Mouse (Mus musculus) urinary bladder, adult 2 months (tissue): ENCODE data around the gene Zfp553. TPM values are rescaled to one million over a fixed set of nuclear protein-coding genes. Genes with fewer than 3 reads are reported as not detected.

ENCODE experiments used
- DNase-seq: peaks from one replicate; pipeline ENCODE4 v3.0.0; 2022; ENCODE audit warnings: low spot score
- polyA plus RNA-seq: library from polyadenylated mRNA; depleted of rRNA; stranded (reverse); fragments of >200 nt; gene quantifications from 2 replicates; pipeline ENCODE4 v1.2.3, GENCODE M21; 2012; rRNA removed

Zfp553 gene
- 10.0 and 10.5 TPM in 2 replicates for polyA plus RNA-seq

GRCm38 (mm10) chr7:127232622-127233367 is at the start of gene Zfp553, which contains the start of gene Sept1:
Gene Zfp553 (plus strand): TSS chr7:127233061.
Gene Sept1 (minus strand): TSS chr7:127233130.
- DNase-seq = peak; percentile 82

GRCm38 (mm10) chr7:127183345-127183744 is 49.5 kb upstream of the Zfp553 start:
- no peak for DNase-seq

- DNase-seq = no peak
Observed at GRCm38 (mm10) chr7:127183828-127184227, 49.0 kb upstream of the Zfp553 start.

DNA sequence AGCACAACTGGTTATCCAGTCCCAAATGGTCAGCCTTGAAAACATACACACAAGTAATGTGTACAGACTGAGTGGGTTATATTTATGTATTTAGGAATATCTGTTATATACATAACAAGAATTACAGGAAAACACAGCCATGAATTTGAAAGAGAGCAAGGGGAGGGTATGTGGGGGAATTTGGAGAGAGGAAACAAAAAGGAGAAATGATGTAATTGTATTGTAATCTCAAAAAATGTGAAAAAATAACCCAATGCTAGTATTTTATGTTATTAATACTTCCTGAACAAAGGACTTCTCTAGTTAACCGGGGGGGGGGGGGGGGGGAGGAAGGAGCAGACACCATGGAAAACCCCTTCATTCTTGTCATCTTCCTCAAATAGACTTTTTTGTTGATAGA is 48.1 kb upstream of the Zfp553 start:
- DNase-seq = no peak

GRCm38 (mm10) chr7:127185601-127186000 is 47.3 kb upstream of the Zfp553 start:
- DNase-seq = no peak

DNA sequence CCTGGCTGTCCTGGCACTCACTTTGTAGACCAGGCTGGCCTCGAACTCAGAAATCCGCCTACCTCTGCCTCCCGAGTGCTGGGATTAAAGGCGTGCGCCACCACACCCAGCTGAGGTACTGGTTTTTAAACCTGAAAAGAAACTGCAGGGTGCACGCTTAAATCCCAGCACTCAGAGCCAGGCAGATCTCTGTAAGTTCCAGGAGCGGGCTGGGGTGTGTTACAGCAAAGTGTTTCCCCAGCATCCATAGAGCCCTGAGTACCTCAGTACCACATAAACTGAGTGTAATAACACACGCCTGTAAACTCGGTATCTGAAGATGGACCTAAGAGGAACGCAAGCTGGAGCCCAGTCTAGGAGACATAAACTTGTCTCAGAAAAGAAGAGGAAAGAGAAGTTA is 45.5 kb upstream of the Zfp553 start:
- no peak for DNase-seq

- DNase-seq = no peak
Observed at GRCm38 (mm10) chr7:127188305-127189276, 44.3 kb upstream of the Zfp553 start.

DNA sequence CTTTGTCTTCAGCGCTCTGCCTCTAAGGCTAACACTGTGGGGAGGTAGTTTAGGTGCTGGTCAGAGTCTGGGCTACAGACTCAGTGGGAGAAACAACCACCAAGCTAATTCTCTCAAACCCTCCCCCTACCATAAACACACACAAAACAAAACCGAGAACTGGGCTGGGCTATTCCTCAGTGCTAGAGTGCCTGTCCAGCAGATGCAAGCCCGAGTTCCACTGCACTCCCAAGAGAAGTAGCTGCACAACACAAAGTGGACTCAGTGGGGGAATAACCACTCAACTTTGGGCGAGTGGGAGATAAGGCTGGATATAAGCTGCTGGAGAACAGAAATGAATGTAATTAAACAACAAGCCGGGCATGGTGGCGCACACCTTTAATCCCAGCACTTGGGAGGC is 42.2 kb upstream of the Zfp553 start:
- DNase-seq = no peak

DNA sequence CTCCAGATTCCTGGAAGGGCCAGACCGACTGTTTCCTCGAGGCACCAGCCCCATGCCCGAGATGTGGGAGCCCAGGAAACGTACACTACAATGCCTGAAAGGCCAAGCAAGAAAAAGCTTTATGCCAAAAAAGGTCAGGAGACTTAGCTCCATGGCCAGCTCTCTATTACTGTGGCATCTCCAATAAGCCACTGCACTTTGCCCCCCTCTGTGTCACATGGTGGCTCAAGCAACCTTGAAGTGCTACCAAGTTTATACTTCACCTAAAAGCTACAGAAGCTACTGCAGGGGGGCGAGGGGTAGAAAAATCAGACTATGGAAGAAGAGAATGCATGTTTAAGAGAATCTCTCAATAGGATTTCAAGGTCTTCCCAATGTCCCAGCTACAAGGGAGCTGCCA is 39.9 kb upstream of the Zfp553 start:
- DNase-seq = no peak

GRCm38 (mm10) chr7:127194011-127194632 is 38.7 kb upstream of the Zfp553 start:
- DNase-seq = no peak

GRCm38 (mm10) chr7:127194633-127195029 is 38.2 kb upstream of the Zfp553 start:
- DNase-seq = no peak

DNA sequence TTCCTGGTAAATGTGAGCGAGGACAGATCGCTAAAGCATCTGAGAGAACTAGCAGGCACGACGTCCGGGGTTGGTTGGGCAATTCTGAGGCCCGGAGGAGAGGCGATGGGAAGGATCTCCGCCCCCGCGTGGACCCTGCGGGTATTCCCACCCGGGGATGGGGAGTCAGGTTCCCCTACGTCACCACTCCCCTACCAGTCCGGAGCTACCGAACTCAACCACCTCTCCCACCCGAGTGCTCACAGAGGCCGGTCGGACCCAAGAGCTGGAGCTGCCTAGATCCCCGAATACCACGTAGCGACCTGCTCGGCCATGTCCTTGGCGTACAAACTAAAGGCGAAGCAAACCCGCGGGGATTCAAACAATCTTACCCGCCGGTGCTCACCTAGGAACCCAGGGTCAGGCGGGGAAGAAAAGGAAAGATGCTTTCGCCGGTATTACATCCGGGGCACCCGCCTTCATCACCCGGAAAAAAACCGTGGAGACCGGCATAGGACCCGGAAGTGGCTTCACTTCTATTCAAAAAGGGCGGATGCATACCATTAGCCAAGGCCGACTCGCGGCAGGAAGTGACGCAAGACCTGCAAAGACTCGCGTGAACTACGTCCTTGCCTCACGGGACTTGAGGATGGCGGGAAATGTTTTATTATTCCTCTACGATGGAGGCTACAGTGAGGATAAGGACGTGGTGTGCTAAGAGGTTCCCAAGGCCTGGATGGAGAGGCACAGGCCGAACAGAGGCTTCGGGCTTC is 37.1 kb upstream of the Zfp553 start, which contains the start of gene Cd2bp2:
TSS of gene Cd2bp2 (minus strand) at position 507 of the 752 bp plus-strand sequence.
- peak; percentile 80 for DNase-seq

- DNase-seq = no peak
Observed at GRCm38 (mm10) chr7:127196484-127196883, 36.4 kb upstream of the Zfp553 start.

- no peak for DNase-seq
Observed at GRCm38 (mm10) chr7:127206606-127207005, 26.3 kb upstream of the Zfp553 start.

DNA sequence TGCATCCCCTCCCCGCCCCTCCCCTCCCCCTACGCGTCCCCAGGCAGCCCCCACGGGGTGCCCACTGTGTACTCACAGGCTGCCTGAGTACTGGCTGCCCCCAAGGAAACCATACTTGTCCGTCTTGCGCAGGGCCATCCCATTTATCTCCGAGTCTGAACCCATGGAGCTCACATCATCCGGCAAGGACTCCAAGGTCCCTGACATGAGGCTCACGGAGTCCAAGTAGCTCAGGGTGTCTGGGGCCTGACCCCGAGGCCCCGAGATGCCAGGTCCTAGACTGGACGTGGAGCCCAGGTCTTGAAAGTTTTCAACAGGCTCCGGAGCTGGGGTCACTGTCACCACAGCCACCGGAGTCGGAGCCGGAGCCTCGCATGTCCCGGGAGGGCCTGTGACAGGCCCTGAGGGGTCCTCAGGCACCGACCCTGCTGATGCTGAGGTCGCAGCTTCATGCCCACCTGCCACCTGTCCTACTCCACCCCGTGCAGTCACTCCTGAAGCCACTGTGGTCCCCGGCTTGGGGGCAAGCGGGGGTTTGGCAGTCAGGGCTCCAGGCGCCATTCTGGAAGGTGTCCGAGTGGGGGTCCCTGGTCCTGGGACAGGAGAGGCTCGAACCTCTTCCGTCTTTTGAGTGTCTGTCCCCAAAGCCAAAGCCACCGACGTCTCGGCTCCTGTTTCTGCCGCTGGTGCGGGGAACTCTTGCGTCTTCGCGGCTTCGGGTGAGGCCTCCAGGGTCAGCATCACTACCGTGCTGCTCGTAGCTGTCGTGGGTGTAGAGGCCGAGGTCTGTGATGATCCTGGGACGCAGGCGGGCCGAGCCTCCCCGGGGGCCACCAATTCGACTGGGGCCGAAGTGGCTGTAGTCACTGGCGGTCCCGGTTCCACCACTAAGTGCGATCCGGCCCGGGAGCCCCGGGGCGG is 25.2 kb upstream of the Zfp553 start:
- no peak for DNase-seq

DNA sequence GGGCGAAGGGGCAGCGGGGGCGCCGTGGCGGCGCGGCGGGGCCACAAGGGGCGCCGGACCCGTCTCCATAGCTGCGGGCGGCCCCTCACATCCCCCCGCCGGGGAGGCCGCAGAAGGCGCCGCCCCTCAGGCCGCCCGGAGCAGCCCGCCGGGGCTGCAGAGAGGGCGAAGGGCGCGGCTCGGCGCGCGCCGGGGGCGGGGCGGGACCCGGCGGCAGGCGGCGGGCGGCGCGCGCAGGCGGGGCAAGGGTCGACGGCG is 24.6 kb upstream of the Zfp553 start, which contains the start of gene Tbc1d10b:
TSS of gene Tbc1d10b (minus strand) at position 174 of the 258 bp plus-strand sequence.
- no peak for DNase-seq

- DNase-seq = peak; percentile 88
Observed at GRCm38 (mm10) chr7:127208553-127209438, 24.1 kb upstream of the Zfp553 start, which contains the start of gene Mylpf. Gene Mylpf (plus strand): TSS chr7:127208890.

DNA sequence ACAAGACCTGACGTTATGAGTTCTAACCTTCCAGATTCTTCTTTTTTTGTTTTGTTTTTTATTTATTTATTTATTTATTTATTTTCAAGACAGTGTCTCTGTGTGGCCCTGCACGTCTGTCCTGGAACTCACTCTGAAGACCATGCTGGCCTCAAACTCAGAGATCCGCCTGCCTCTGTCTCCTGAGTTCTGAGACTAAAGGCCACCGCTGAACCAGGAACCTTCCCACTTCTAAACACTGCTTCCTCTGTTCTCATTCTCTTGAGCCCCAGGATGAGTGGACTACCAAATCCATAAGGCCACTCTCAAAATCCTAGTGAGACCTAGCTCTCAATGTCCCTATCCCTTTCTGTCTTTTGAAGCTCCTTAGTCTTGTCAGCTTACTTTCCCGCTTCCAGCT is 23.0 kb upstream of the Zfp553 start:
- no peak for DNase-seq

DNA sequence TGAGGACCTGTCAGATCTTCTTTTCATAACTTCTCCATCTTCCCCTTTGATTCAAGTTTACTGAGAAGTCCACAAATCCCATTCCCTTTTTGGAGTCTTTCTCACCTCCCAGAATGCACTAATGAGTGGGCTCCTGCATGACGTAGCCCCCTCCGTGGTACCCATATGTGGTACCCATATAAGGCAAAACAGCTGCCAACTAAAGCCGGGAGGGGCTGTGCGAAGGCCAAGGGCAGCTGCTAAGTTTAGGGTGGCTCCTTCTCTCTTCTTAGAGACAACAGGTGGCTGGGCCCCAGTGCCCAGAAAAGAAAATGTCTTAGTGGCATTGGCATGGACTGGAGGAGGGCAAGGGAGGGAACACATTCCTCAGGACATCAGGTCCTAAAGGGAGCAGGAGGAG is 22.6 kb upstream of the Zfp553 start:
- DNase-seq = no peak
